Mouse (Mus musculus) left cerebral cortex, adult 11 months (tissue): ENCODE data around the gene Clic1.

ENCODE experiments used
- DNase-seq: peaks from one replicate; pipeline ENCODE4 v3.0.0; 2022; ENCODE audit warnings: low spot score

Clic1 gene

GRCm38 (mm10) chr17:35092403-35093198, 42.8 kb downstream of the Clic1 start:
- DNase-seq, result no peak

- no peak for DNase-seq
These were observed 45.0 kb downstream of the Clic1 start for GRCm38 (mm10) chr17:35094475-35095365.

- no peak for DNase-seq
These were observed 46.8 kb downstream of the Clic1 start for GRCm38 (mm10) chr17:35096597-35096996.

- DNase-seq, result no peak
These were observed 47.4 kb downstream of the Clic1 start for GRCm38 (mm10) chr17:35097164-35097655.

- DNase-seq, result no peak
These were observed 50.5 kb downstream of the Clic1 start for GRCm38 (mm10) chr17:35100196-35100765.

GRCm38 (mm10) chr17:35101161-35101560, 51.4 kb downstream of the Clic1 start:
- DNase-seq, result no peak

GRCm38 (mm10) chr17:35102299-35102698, 52.5 kb downstream of the Clic1 start:
- no peak for DNase-seq

GRCm38 (mm10) chr17:35103221-35103690, 53.5 kb downstream of the Clic1 start:
- no peak for DNase-seq

- no peak for DNase-seq
These were observed 54.3 kb downstream of the Clic1 start for GRCm38 (mm10) chr17:35104079-35104478.

GRCm38 (mm10) chr17:35104754-35105153, 55.0 kb downstream of the Clic1 start:
- no peak for DNase-seq

GRCm38 (mm10) chr17:35105740-35106389, 56.1 kb downstream of the Clic1 start:
- no peak for DNase-seq

- DNase-seq, result no peak
These were observed 56.8 kb downstream of the Clic1 start for GRCm38 (mm10) chr17:35106522-35106921.

GRCm38 (mm10) chr17:35108097-35108496, 58.3 kb downstream of the Clic1 start, which contains the start of gene Ly6g5c:
Ly6g5c (plus strand) TSS chr17:35108279.
- no peak for DNase-seq
